Mouse (Mus musculus) ovary, postnatal 14 days (tissue): ENCODE data around the gene Unkl.
A peak's percentile ranks its signal among the peaks of the same experiment; 100 is the strongest.

Experiments used
- DNase-seq: peaks from one replicate; pipeline ENCODE4 v3.0.0; 2022; ENCODE audit warnings: low spot score

Gene Unkl

GRCm38 (mm10) chr17:25188150-25189031, at the start of gene Unkl:
TSS of gene Unkl (plus strand) at chr17:25188397.
- DNase-seq = peak; percentile 68

DNA sequence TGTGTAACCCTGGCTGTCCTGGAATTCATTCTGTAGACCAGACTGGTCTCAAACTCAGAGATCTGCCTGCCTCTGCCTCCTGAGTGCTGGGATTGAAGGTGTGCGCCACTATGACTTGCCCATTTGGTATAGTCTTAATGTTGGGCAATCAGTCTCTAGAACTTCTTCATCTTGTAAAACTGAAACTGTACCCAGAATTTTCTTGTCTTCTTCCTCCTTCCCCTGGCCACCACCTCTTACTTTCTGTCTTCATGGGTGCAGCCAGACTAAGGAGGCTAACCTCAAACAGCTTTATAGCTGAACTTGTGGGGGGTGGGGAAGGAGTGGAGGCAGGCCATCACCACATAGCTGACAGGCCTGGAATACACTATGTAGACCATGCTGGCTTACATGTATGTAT, 49.4 kb upstream of the Unkl start:
- no peak for DNase-seq

DNA sequence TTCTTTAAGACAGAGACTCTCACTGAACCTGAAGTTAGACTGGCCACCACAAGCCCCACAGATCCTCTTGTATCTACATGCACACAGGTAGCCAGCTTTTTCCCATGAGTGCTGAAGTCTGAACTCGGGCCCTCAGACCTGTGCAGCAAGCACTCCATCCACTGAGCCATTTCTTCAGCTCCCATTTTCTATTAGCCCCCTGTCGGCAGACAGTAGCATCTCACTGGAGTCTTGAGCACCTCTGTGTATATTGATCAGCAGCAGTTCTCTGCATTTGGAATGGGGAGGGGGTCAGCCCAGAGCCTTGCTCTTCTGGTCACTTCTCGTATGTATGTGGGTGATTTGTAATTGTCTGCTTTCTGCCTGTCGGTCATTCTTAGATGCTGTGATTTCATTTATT, 48.2 kb upstream of the Unkl start:
- no peak for DNase-seq

DNA sequence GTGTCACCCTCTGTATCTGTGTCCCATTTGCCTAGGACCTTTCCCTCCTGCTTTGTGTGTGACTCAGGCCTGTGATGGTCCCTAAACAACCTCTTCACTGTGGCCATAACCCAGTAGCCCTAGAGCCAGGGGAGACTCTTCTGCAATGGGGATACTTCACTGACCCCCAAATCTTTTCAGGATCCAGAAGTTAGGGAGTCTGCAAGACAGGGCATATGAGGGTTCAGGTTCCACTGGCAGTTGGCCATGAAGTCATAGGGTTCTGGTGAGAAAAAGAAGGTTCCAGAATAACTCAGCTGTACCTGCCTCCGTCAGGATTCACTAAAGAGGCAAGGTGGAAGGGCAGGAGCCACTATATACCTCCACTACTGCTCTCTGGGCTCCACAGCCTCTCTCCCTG, 26.0 kb upstream of the Unkl start, which contains the start of gene Ccdc154:
TSS of gene Ccdc154 (plus strand) at position 301 of the 400 bp plus-strand sequence.
- no peak for DNase-seq

- DNase-seq = no peak
Measured at GRCm38 (mm10) chr17:25163387-25163786, 24.8 kb upstream of the Unkl start.

DNA sequence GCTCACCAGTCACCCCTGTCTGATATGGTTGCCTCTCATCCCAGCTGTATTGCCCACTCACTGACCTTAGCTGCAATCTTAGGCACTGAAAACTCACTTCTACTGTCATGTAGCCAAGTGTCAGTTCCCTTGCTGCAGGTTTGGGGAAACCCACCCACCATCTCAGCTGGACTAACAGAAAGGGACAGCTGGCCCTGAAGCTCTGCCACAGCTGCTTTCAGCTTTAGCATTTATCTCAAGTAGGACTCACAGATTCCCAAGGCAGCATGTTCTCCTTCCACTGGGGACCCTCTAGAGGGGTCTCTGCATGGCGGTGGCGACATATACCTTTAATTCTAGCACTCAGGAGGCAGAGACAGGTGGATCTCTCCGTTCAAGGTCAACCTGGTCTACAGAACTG, 23.4 kb upstream of the Unkl start:
- no peak for DNase-seq

GRCm38 (mm10) chr17:25165970-25166671, 22.1 kb upstream of the Unkl start:
- no peak for DNase-seq

DNA sequence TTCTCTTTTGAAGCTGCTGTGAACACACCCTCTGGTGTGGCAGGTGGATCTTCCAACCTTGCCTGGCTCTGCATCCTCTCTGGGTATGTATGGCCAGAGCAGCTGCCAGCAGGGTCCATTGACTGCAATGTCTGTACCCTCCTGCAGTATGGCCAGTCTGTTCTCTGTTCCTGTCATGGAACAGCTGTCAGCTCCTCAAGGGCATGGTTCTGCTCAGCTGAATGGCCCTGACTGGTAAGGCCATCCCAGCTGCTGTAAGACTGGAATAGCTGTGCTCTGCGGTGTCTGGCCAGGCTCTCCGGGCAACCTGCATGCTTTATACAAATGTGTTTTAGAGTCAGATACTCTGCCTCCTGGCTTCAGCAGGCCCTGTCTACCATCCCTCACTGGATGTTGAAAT, 18.5 kb upstream of the Unkl start:
- no peak for DNase-seq

DNA sequence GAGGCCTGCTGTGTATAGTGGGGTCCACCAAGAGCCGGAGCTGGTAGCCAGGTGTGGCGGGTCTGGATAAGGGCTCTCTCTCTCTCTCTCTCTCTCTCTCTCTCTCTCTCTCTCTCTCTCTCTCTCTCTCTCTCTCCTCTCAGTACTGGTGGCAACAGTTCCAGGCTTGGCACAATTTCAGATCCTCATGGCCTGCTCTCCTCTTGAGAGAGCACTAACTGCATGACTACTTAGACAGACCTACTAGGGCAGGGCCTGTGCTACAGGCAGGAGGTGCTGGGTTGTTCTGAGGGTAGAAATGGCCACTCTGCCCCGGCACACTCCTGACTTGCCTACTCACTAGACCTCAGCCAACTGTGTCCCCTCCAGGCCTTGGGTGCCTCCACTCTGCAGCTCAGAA, 15.6 kb upstream of the Unkl start:
- DNase-seq = no peak

GRCm38 (mm10) chr17:25175411-25175810, 12.8 kb upstream of the Unkl start, which contains the start of gene Gm38655:
TSS of gene Gm38655 (minus strand) at chr17:25175471.
- no peak for DNase-seq

DNA sequence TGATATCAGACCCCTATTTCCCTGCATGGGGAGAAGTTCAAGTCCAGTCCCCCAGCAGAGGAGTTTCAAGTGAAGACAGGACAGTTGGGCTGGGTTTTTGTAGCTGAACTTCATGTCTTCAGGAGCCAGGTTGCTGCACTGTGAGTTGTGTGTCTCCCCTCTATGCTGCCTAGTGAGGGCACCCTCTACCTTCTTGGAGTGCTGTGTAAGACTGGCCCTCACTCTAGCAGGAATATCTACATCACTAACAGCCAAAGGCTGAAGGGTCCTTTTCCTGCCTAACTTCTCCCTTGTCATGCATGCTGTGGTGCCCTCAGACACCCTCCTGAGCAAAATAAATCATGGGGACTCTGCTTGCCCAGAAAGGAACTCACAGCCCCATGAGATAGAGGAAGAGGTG, 5.0 kb upstream of the Unkl start:
- DNase-seq = no peak

DNA sequence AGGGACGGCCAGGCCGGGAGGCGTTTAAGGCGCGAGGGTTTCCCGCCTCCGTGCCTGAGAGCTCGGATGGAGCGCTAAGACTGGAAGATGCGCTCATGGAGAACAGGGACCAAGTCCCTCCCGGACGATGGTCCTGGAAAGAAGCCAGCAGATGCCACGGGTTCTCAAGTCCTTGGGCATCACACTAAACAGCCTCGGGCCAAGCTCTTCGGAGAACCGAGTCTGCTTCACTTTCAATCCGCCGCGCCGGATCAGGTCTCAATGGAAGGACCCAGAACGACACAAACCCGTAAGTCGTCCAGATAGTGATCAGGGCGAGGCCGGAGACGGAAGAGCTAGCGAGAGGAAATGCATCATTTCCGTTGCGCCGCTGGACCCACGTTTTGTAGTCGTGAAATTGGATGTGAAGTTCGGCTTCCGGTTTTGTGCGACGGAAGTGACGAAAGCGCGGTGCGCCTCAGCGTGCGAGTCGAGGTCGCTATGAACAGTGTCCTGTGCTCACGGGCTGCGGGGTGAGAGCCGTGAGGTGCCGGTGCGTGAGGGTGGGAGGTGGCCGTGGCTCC, 4.0 kb upstream of the Unkl start, which contains the start of gene BC003965:
TSS of gene BC003965 (plus strand) at position 426 of the 563 bp plus-strand sequence.
- DNase-seq = peak; percentile 97

DNA sequence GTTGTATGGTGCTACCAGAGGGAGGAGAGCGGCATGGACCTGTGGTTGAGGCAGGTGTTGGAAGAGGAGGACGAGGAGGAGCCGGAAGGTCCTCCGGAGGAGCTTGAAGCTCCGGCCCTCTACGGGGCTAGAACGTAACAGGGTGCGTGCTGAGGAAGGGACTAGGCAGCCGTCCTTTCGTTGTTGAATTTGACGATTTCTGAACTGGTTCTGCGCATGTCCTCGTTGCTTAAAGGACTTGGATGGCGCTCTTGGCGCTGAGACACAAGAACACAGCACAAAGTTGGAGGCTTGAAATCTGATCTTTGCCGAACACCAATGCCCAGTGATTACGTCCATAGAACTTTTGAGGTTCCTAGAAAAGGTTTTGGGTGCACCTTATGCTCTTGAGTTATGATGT, 3.2 kb upstream of the Unkl start:
- no peak for DNase-seq

DNA sequence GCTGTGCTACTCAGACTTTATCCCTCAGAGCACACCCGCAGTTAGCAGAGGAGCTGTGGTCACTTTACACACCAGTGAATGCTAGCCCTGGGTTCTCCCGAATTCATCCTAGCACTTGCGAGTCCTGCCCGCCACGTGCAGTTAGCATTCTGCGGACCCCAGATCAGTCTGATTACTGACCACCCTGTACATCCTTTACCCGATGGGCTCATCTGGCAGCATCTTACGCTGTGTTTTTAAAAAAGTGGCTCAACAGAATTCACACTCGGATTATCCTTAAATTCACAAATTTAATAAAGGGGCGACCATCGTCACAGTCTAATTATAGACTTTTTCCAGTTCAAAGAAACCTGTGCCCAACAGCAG, 430 bp upstream of the Unkl start:
- no peak for DNase-seq

DNA sequence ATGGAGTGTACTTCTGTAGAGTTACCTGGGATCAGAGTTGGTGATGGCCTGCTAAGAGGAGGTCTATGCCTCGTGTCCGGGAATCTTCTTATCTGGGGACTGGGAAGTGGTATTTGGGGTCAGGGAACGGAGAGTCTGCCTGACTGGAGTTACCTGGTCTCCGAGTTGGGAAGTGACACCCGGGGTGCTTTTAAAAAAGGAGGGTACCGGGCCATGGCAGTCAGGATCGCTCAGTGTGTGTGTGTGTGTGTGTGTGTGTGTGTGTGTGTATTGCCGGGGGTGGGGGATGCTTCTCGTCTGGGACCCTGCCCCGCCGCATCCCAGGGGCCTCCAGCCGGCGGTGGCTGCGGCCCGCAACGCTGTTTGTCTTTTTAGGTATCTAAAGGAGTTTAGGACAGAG, 894 bp downstream of the Unkl start:
- DNase-seq = no peak

DNA sequence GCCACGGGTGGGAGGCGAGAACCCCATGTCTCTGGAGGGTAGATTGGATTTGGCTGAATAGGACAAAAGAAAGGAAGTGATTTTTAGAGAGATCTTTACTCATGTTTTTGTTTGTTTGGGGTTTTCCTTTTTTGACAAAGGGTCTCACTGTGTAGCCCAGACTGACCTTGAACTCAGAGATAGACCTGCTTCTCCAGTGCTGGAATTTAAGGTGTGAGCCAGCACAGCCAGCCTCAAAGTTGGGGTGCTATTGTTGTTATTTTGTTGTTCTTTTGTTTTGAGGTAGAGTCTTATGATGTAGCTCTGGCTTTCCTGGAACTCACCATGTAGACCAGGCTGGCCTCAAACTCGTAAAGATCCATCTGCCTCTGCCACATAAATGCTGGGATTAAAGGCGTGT, 14.2 kb downstream of the Unkl start:
- DNase-seq = no peak

GRCm38 (mm10) chr17:25210006-25210405, 21.8 kb downstream of the Unkl start:
- no peak for DNase-seq

DNA sequence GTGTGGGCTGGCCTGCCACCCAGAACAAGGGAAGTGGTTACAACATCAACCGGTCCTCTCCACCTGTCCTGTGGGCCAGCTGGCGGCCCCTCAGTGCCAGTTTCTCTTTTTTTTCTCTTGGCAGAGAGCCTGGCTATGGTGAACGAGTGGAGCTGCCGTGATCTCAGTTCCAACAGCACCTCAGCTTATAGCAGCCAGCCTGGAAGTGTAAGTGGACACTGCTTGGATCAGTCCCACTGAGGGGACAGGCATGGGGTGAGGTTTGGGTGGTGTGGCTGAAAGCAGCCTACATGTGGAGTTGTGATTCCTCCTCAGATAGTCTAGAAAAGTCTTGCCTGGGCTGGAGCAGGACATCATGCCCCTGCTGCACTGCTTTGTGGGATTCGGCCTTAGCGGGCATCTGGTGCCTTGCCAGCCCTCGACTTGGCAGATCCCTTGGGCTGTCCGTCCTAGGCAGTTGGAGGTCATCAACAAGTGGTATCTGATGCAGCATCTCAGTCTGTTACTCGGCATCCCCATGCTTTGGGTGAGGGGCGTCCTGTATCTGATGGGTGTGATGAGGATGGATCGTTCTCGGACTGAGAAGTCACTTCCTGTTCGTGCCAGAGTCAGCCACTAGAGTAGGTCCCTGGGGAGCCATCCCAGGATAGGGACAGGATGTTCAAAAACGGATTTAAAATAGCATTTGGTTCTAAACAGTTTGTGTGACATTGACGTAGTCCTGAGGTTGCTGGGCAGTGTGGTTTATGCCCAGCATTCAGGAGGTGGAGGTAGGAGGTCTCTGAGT, 22.7 kb downstream of the Unkl start:
- DNase-seq = no peak

GRCm38 (mm10) chr17:25211705-25212104, 23.5 kb downstream of the Unkl start:
- no peak for DNase-seq

GRCm38 (mm10) chr17:25215431-25215830, 27.2 kb downstream of the Unkl start:
- DNase-seq = no peak

GRCm38 (mm10) chr17:25218967-25219366, 30.8 kb downstream of the Unkl start:
- DNase-seq = no peak
